In genomic region chr6:115758981-115759435, GRCm38 (mm10) we compare ENCODE assay signal across 9 mouse cellular contexts. TPM values are rescaled to one million over a fixed set of nuclear protein-coding genes. Genes with fewer than 3 reads are reported as not detected.
DNase-seq lines count a peak whose midpoint lies in the region; ATAC-seq and TF ChIP-seq lines count a peak whose summit lies in the region.
"Had no signal": no experiment of that assay in that cellular context is flagged by ENCODE, and none has a peak within 500 bp of the region (broad histone marks: within the 10 kb centered on the region; RNA-seq: fewer than 3 reads in every experiment).

No protein-coding gene starts in this region.

- TF ChIP-seq CTCF in stomach, postnatal 0 days (IDR thresholded peaks at IDR 0.05; ENCODE audit: low read depth), result no peak

- peak overlapping the region; percentile 80 for H3K27ac ChIP-seq in embryonic facial prominence, embryonic 15.5 days (replicated peaks)
- peak overlapping the region; percentile 90 for H3K27ac ChIP-seq in stomach, postnatal 0 days (replicated peaks)

- WGBS in embryonic facial prominence, embryonic 15.5 days, result 48% methylated on average over 9 of the region's 9 CpGs
- 38% methylated on average over 9 of the region's 9 CpGs for WGBS in stomach, postnatal 0 days

- TF ChIP-seq EP300 in stomach, postnatal 0 days (optimal IDR thresholded peaks at IDR 0.05), result no peak

- H3K4me3 ChIP-seq in embryonic facial prominence, embryonic 15.5 days (replicated peaks), result 0 out of 2 replicates have a peak overlapping the region, but pooled peaks have one; percentile 3
- no peak overlapping the region for H3K4me3 ChIP-seq in stomach, postnatal 0 days (ENCODE audit: low read depth, low read length)

- ATAC-seq in embryonic facial prominence, embryonic 15.5 days (ENCODE audit: insufficient number of reproducible peaks, low FRiP score, low TSS enrichment, low read depth), result no peak
- ATAC-seq in stomach, postnatal 0 days (ENCODE audit: low FRiP score, low TSS enrichment), result peak; percentile 76
- ATAC-seq: inflammation-experienced regulatory T-cells, adult 6 months had no signal

- peak; percentile 48 to 56 for DNase-seq in lung, postnatal 4 days
- no peak for DNase-seq in lung, postnatal 14 days
- peak; percentile 86 for DNase-seq in liver
- DNase-seq in stomach, postnatal 0 days (ENCODE audit: low spot score), result peak; percentile 76
- DNase-seq in thymus, postnatal 25 days, result no peak
- DNase-seq in MN1 (ENCODE audit: low spot score), result no peak
- DNase-seq: gastrocnemius, postnatal 36 days had no signal

- H3K4me2 ChIP-seq in embryonic facial prominence, embryonic 15.5 days (replicated peaks), result peak overlapping the region; percentile 29; the same call in 1 of the 2 replicates
- H3K4me2 ChIP-seq in stomach, postnatal 0 days (replicated peaks; ENCODE audit: low read depth), result peak overlapping the region; percentile 42

- H3K9me3 ChIP-seq in embryonic facial prominence, embryonic 15.5 days (replicated peaks), result no peaks in the 10 kb centered on the region
- H3K9me3 ChIP-seq in stomach, postnatal 0 days (ENCODE audit: control insufficient read depth, low read length), result no peaks in the 10 kb centered on the region

- H3K36me3 ChIP-seq in embryonic facial prominence, embryonic 15.5 days, result no peaks in the 10 kb centered on the region
- H3K36me3 ChIP-seq in stomach, postnatal 0 days (ENCODE audit: control insufficient read depth, insufficient read depth, low read length), result no peaks in the 10 kb centered on the region

- no peaks in the 10 kb centered on the region for H3K27me3 ChIP-seq in embryonic facial prominence, embryonic 15.5 days
- H3K27me3 ChIP-seq in stomach, postnatal 0 days (ENCODE audit: control insufficient read depth, insufficient read depth, low read length), result no peaks in the 10 kb centered on the region

- no peak overlapping the region for H3K9ac ChIP-seq in embryonic facial prominence, embryonic 15.5 days
- H3K9ac ChIP-seq in stomach, postnatal 0 days (ENCODE audit: low read length), result peak overlapping the region; percentile 41

- peaks cover 22% of the 10 kb centered on the region for H3K4me1 ChIP-seq in embryonic facial prominence, embryonic 15.5 days
- no peaks in the 10 kb centered on the region for H3K4me1 ChIP-seq in stomach, postnatal 0 days (replicated peaks; ENCODE audit: control insufficient read depth, insufficient read depth)

RNA-seq across cellular contexts. Expression of gene Tmem40, which starts 3.2 kb away (rescaled TPM):
- polyA plus RNA-seq in embryonic facial prominence, embryonic 15.5 days (2015; fragmentation: Nextera tagmentation; extraction: Ambion mirVana), result 23.9 and 28.9 TPM in 2 replicates
- polyA plus RNA-seq in stomach, postnatal 0 days (2015; fragmentation: Nextera tagmentation; extraction: Ambion mirVana), result 90.6 and 100.0 TPM in 2 replicates
- polyA plus RNA-seq: inflammation-experienced regulatory T-cells, adult 6 months had no signal

RNA-seq across cellular contexts. Expression of gene Cand2, which starts 15.3 kb away (rescaled TPM):
- polyA plus RNA-seq in embryonic facial prominence, embryonic 15.5 days (2015; fragmentation: Nextera tagmentation; extraction: Ambion mirVana), result 33.6 and 33.7 TPM in 2 replicates
- 3.2 and 3.5 TPM in 2 replicates for polyA plus RNA-seq in stomach, postnatal 0 days (2015; fragmentation: Nextera tagmentation; extraction: Ambion mirVana)

RNA-seq across cellular contexts. Expression of gene Rpl32, which starts 49.5 kb away (rescaled TPM):
- polyA plus RNA-seq in embryonic facial prominence, embryonic 15.5 days (2015; fragmentation: Nextera tagmentation; extraction: Ambion mirVana), result 2,086 and 2,192 TPM in 2 replicates
- polyA plus RNA-seq in stomach, postnatal 0 days (2015; fragmentation: Nextera tagmentation; extraction: Ambion mirVana), result 2,380 and 2,431 TPM in 2 replicates

Comparison
In these comparisons a context has a peak if more than half of its experiments do, and no peak if none do; other contexts are left out.
1. DNase-seq: peak in lung, postnatal 4 days (2 of 2), liver (single experiment) and stomach, postnatal 0 days (single experiment); none in lung, postnatal 14 days (single experiment), thymus, postnatal 25 days (single experiment) and MN1 (single experiment).